Mouse (Mus musculus) layer of hippocampus, adult 2 months (tissue): ENCODE data around the gene Rita1. TPM values are rescaled to one million over a fixed set of nuclear protein-coding genes. Genes with fewer than 3 reads are reported as not detected.

ENCODE experiments used
- DNase-seq, 2 experiments: peaks; one replicate each; pipeline ENCODE4 v3.0.0; 2022; ENCODE audit warnings: low spot score in 2 of 2
- H3K27ac ChIP-seq: fragments of 200-600 bp; 2 replicates; pipeline ENCODE4 v1.8.1; 2022
- H3K4me3 ChIP-seq: fragments of 200-600 bp; 2 replicates; pipeline ENCODE4 v1.8.1; 2022; ENCODE audit warnings: mild to moderate bottlenecking
- CTCF ChIP-seq: fragments of 200-600 bp; conservative IDR thresholded peaks from 2 replicates; pipeline ENCODE4 v1.8.1; 2022; ENCODE audit warnings: antibody characterized with exemption, mild to moderate bottlenecking, moderate library complexity
- total RNA-seq, 2 experiments: library from RNA; stranded (reverse); gene quantifications; 2 replicates each; pipeline ENCODE4 v1.2.3; 2021

Gene Rita1
- total RNA-seq, 2 experiments from 2014 or later: 23.7 to 28.0 TPM

- H3K4me3 ChIP-seq: 0 out of 2 replicates have a peak overlapping the region, but pooled peaks have one; percentile 9
- peak in 1 of 2 experiments; percentile 65 for DNase-seq
- H3K27ac ChIP-seq: peak overlapping the region; percentile 74
- TF ChIP-seq CTCF: no peak
Observed at GRCm38 (mm10) chr5:120560616-120561311, 51.6 kb downstream of the Rita1 start.

GRCm38 (mm10) chr5:120560129-120560615 lies 52.2 kb downstream of the Rita1 start:
- no peak overlapping the region for H3K4me3 ChIP-seq
- TF ChIP-seq CTCF: no peak
- no peak for DNase-seq
- peak overlapping the region; percentile 74 for H3K27ac ChIP-seq

GRCm38 (mm10) chr5:120558762-120559161 lies 53.6 kb downstream of the Rita1 start:
- no peak for DNase-seq
- no peak for TF ChIP-seq CTCF
- no peak overlapping the region for H3K4me3 ChIP-seq
- H3K27ac ChIP-seq: peak overlapping the region; percentile 39; the same call in 1 of the 2 replicates

- TF ChIP-seq CTCF: no peak
- Histone ChIP-seq H3K27ac (peak overlapping the region; percentile 39; the same call in 1 of the 2 replicates), H3K4me3 (no peak overlapping the region)
- no peak for DNase-seq
Observed at GRCm38 (mm10) chr5:120558041-120558440, 54.3 kb downstream of the Rita1 start.

GRCm38 (mm10) chr5:120555871-120556270 lies 56.5 kb downstream of the Rita1 start:
- no peak for TF ChIP-seq CTCF
- H3K4me3 ChIP-seq: no peak overlapping the region
- DNase-seq: no peak
- H3K27ac ChIP-seq: no peak overlapping the region

GRCm38 (mm10) chr5:120550673-120551072 lies 61.7 kb downstream of the Rita1 start:
- no peak for TF ChIP-seq CTCF
- Histone ChIP-seq H3K4me3 (no peak overlapping the region), H3K27ac (no peak overlapping the region)
- peak in 1 of 2 experiments; percentile 53 for DNase-seq

GRCm38 (mm10) chr5:120550137-120550536 lies 62.3 kb downstream of the Rita1 start:
- DNase-seq: no peak
- Histone ChIP-seq H3K27ac (no peak overlapping the region), H3K4me3 (no peak overlapping the region)
- TF ChIP-seq CTCF: no peak

- no peak for DNase-seq
- H3K27ac ChIP-seq: no peak overlapping the region
- TF ChIP-seq CTCF: no peak
- no peak overlapping the region for H3K4me3 ChIP-seq
Observed at GRCm38 (mm10) chr5:120548236-120548850, 64.0 kb downstream of the Rita1 start.

Other genes with a start within 250 kb of the Rita1 start
- gene Lhx5, start 180.9 kb downstream of the Rita1 start, total RNA-seq: under 1 TPM in 1 of 2 experiments, not detected in 1; 0.36 TPM
- gene Sdsl, start 139.8 kb downstream of the Rita1 start, total RNA-seq: 1 to 10 TPM; 7.9 to 8.5 TPM
- gene Sds, start 136.1 kb downstream of the Rita1 start, total RNA-seq: under 1 TPM in 1 of 2 experiments, not detected in 1; 0.31 TPM
- 10 to 100 TPM; 62.6 to 66.0 TPM for gene Plbd2, start 109.0 kb downstream of the Rita1 start, total RNA-seq
- gene Slc8b1, start 101.4 kb downstream of the Rita1 start, total RNA-seq: 10 to 100 TPM in 1 of 2 experiments, 1 to 10 TPM in 1; 8.7 to 12.1 TPM
- 10 to 100 TPM; 34.8 to 40.8 TPM for gene Tpcn1, start 23.9 kb downstream of the Rita1 start, total RNA-seq
- 1 to 10 TPM in 1 of 2 experiments, under 1 TPM in 1; 1.00 to 1.2 TPM for gene Iqcd, start 23.6 kb downstream of the Rita1 start, total RNA-seq
- gene Ddx54, start 150 bp upstream of the Rita1 start, total RNA-seq: 10 to 100 TPM; 36.8 to 37.2 TPM
- under 1 TPM in 1 of 2 experiments, not detected in 1; 0.39 TPM for gene Cfap73, start 21.6 kb upstream of the Rita1 start, total RNA-seq
- 10 to 100 TPM; 91.9 to 96.6 TPM for gene Rasal1, start 36.2 kb upstream of the Rita1 start, total RNA-seq
- 10 to 100 TPM; 70.9 to 73.9 TPM for gene Dtx1, start 99.3 kb upstream of the Rita1 start, total RNA-seq
- gene Oas2, start 137.3 kb upstream of the Rita1 start, total RNA-seq: not detected
- gene Oas3, start 165.1 kb upstream of the Rita1 start, total RNA-seq: not detected
- gene Oas1e, start 182.9 kb upstream of the Rita1 start, total RNA-seq: not detected
- 1 to 10 TPM in 1 of 2 experiments, under 1 TPM in 1; 0.26 to 1.4 TPM for gene Oas1c, start 199.9 kb upstream of the Rita1 start, total RNA-seq
- gene Oas1f, start 234.8 kb upstream of the Rita1 start, total RNA-seq: not detected
- not detected for gene Oas1h, start 248.8 kb upstream of the Rita1 start, total RNA-seq